Mouse (Mus musculus) forebrain, embryonic 13.5 days (tissue): ENCODE measurements at regions not wholly inside any gene's neighbourhood (a gene's known extent, or its start where the extent isn't known, plus 50 kb on each side); places are given as distances from the start of the nearest gene placed in this dataset.
A peak's percentile ranks its signal among the peaks of the same experiment; 100 is the strongest.

Experiments used
- ATAC-seq: fragments of 200-750 bp; cut with Nextera tagmentation; 2 replicates; pipeline ENCODE4 v1.8.0; 2017
- H3K27ac ChIP-seq: fragments of 300-500 bp; sonication (generic); 2 replicates; pipeline ENCODE4 v1.5.1; 2015; ENCODE audit warnings: inconsistent platforms, mild to moderate bottlenecking, moderate library complexity
- H3K27me3 ChIP-seq: fragments of 300-500 bp; sonication (generic); 2 replicates; pipeline ENCODE4 v1.6.1; 2015; ENCODE audit warnings: mild to moderate bottlenecking, inconsistent platforms
- H3K36me3 ChIP-seq: fragments of 300-500 bp; sonication (generic); 2 replicates; pipeline ENCODE4 v1.6.1; 2015; ENCODE audit warnings: mild to moderate bottlenecking, inconsistent platforms; ENCODE audit not compliant: poor library complexity, severe bottlenecking
- H3K4me1 ChIP-seq: fragments of 300-500 bp; sonication (generic); 2 replicates; pipeline ENCODE4 v1.6.1; 2015; ENCODE audit warnings: inconsistent platforms
- H3K4me2 ChIP-seq: fragments of 300-500 bp; sonication (generic); 2 replicates; pipeline ENCODE4 v1.6.1; 2015; ENCODE audit warnings: inconsistent platforms, mild to moderate bottlenecking, moderate library complexity
- H3K4me3 ChIP-seq: fragments of 300-500 bp; sonication (generic); 2 replicates; pipeline ENCODE4 v1.5.1; 2015; ENCODE audit warnings: mild to moderate bottlenecking, inconsistent platforms
- H3K9ac ChIP-seq: fragments of 300-500 bp; sonication (generic); 2 replicates; pipeline ENCODE4 v1.6.1; 2015; ENCODE audit warnings: mild to moderate bottlenecking, inconsistent platforms
- H3K9me3 ChIP-seq: fragments of 300-500 bp; sonication (generic); replicated peaks from 2 replicates; pipeline ENCODE4 v1.6.1; 2016; ENCODE audit warnings: inconsistent platforms
- WGBS: fragments of 180-500 bp; shearing (Covaris S2); methylation state at CpG from one replicate; pipeline ENCODE4 v1.1.7; 2015; 5-methylcytosine and 5-hydroxymethylcytosine counted together

GRCm38 (mm10) chr19:59590021-59590420 is 131.8 kb downstream of the Emx2 start:
- Histone ChIP-seq H3K9me3 (no peaks in the 10 kb centered on the region), H3K36me3 (no peaks in the 10 kb centered on the region), H3K4me2 (no peak overlapping the region), H3K4me3 (no peak overlapping the region), H3K4me1 (peaks cover 7% of the 10 kb centered on the region), H3K27ac (no peak overlapping the region), H3K27me3 (peaks cover 6% of the 10 kb centered on the region; the same call in 1 of the 2 replicates), H3K9ac (no peak overlapping the region)
- WGBS = 97% methylated on average over 3 of the region's 3 CpGs
- ATAC-seq = no peak

GRCm38 (mm10) chr19:59592060-59592459 is 133.9 kb downstream of the Emx2 start:
- Histone ChIP-seq H3K27me3 (peaks cover 6% of the 10 kb centered on the region; the same call in 1 of the 2 replicates), H3K4me2 (no peak overlapping the region), H3K4me1 (peaks cover 7% of the 10 kb centered on the region), H3K9me3 (no peaks in the 10 kb centered on the region), H3K36me3 (no peaks in the 10 kb centered on the region), H3K4me3 (no peak overlapping the region), H3K9ac (no peak overlapping the region), H3K27ac (no peak overlapping the region)
- 90% methylated on average over 3 of the region's 3 CpGs for WGBS
- no peak for ATAC-seq

- H3K9ac ChIP-seq = no peak overlapping the region
- no peak overlapping the region for H3K4me3 ChIP-seq
- H3K4me1 ChIP-seq = peaks cover 19% of the 10 kb centered on the region
- H3K4me2 ChIP-seq = no peak overlapping the region
- H3K27ac ChIP-seq = no peak overlapping the region
- no peak for ATAC-seq
- no peaks in the 10 kb centered on the region for H3K9me3 ChIP-seq
- no peaks in the 10 kb centered on the region for H3K36me3 ChIP-seq
- WGBS = 38% methylated on average over 6 of the region's 6 CpGs
- peaks cover 13% of the 10 kb centered on the region for H3K27me3 ChIP-seq
Measured at GRCm38 (mm10) chr19:59624288-59624795, 166.2 kb downstream of the Emx2 start.

GRCm38 (mm10) chr19:59627681-59628080 is 169.5 kb downstream of the Emx2 start:
- Histone ChIP-seq H3K4me2 (no peak overlapping the region), H3K36me3 (no peaks in the 10 kb centered on the region), H3K4me3 (no peak overlapping the region), H3K27me3 (peaks cover 13% of the 10 kb centered on the region), H3K9me3 (no peaks in the 10 kb centered on the region), H3K4me1 (peaks cover 22% of the 10 kb centered on the region), H3K9ac (no peak overlapping the region), H3K27ac (no peak overlapping the region)
- no peak for ATAC-seq
- 60% methylated on average over 3 of the region's 3 CpGs for WGBS

GRCm38 (mm10) chr19:59628296-59629160 is 170.4 kb downstream of the Emx2 start:
- H3K27ac ChIP-seq = no peak overlapping the region
- WGBS = 49% methylated on average over 15 of the region's 15 CpGs
- H3K9ac ChIP-seq = no peak overlapping the region
- H3K4me2 ChIP-seq = peak overlapping the region; percentile 9; the same call in 1 of the 2 replicates
- H3K9me3 ChIP-seq = no peaks in the 10 kb centered on the region
- peaks cover 17% of the 10 kb centered on the region for H3K27me3 ChIP-seq
- ATAC-seq = no peak; the same call in 1 of the 2 replicates
- H3K4me1 ChIP-seq = peaks cover 22% of the 10 kb centered on the region
- no peak overlapping the region for H3K4me3 ChIP-seq
- no peaks in the 10 kb centered on the region for H3K36me3 ChIP-seq

- Histone ChIP-seq H3K27me3 (peaks cover 17% of the 10 kb centered on the region), H3K4me3 (no peak overlapping the region), H3K36me3 (no peaks in the 10 kb centered on the region), H3K4me1 (peaks cover 21% of the 10 kb centered on the region), H3K9ac (no peak overlapping the region), H3K9me3 (no peaks in the 10 kb centered on the region), H3K4me2 (no peak overlapping the region), H3K27ac (no peak overlapping the region)
- no peak for ATAC-seq
- 70% methylated on average over 2 of the region's 2 CpGs for WGBS
Measured at GRCm38 (mm10) chr19:59629161-59629445, 170.9 kb downstream of the Emx2 start.

- Histone ChIP-seq H3K4me3 (no peak overlapping the region), H3K4me1 (peaks cover 16% of the 10 kb centered on the region), H3K9ac (no peak overlapping the region), H3K27me3 (peaks cover 17% of the 10 kb centered on the region), H3K4me2 (no peak overlapping the region), H3K9me3 (no peaks in the 10 kb centered on the region), H3K36me3 (no peaks in the 10 kb centered on the region), H3K27ac (no peak overlapping the region)
- no peak for ATAC-seq
- WGBS = 48% methylated on average over 8 of the region's 8 CpGs
Measured at GRCm38 (mm10) chr19:59630095-59630494, 171.9 kb downstream of the Emx2 start.

GRCm38 (mm10) chr19:59630706-59631105 is 172.5 kb downstream of the Emx2 start:
- Histone ChIP-seq H3K4me3 (no peak overlapping the region), H3K36me3 (no peaks in the 10 kb centered on the region), H3K9me3 (no peaks in the 10 kb centered on the region), H3K27me3 (peaks cover 17% of the 10 kb centered on the region), H3K27ac (no peak overlapping the region), H3K9ac (no peak overlapping the region), H3K4me2 (no peak overlapping the region), H3K4me1 (peaks cover 16% of the 10 kb centered on the region)
- 22% methylated on average over 4 of the region's 4 CpGs for WGBS
- no peak for ATAC-seq

- H3K9ac ChIP-seq = no peak overlapping the region
- peaks cover 16% of the 10 kb centered on the region for H3K4me1 ChIP-seq
- no peaks in the 10 kb centered on the region for H3K36me3 ChIP-seq
- no peak overlapping the region for H3K4me2 ChIP-seq
- WGBS = 62% methylated on average over 1 of the region's 1 CpGs
- H3K27ac ChIP-seq = no peak overlapping the region
- H3K4me3 ChIP-seq = no peak overlapping the region
- no peak for ATAC-seq
- peaks cover 15% of the 10 kb centered on the region for H3K27me3 ChIP-seq
- no peaks in the 10 kb centered on the region for H3K9me3 ChIP-seq
Measured at GRCm38 (mm10) chr19:59631541-59631940, 173.4 kb downstream of the Emx2 start.

GRCm38 (mm10) chr19:59636271-59636670 is 178.1 kb downstream of the Emx2 start:
- WGBS = 75% methylated on average over 8 of the region's 8 CpGs
- Histone ChIP-seq H3K36me3 (no peaks in the 10 kb centered on the region), H3K4me1 (peaks cover 4% of the 10 kb centered on the region; the same call in 1 of the 2 replicates), H3K4me3 (no peak overlapping the region), H3K9me3 (no peaks in the 10 kb centered on the region), H3K27me3 (peaks cover 9% of the 10 kb centered on the region; the same call in 1 of the 2 replicates), H3K27ac (no peak overlapping the region), H3K4me2 (no peak overlapping the region), H3K9ac (no peak overlapping the region)
- ATAC-seq = no peak

- Histone ChIP-seq H3K27ac (no peak overlapping the region), H3K36me3 (no peaks in the 10 kb centered on the region), H3K4me1 (peaks cover 20% of the 10 kb centered on the region), H3K4me2 (no peak overlapping the region), H3K9me3 (no peaks in the 10 kb centered on the region), H3K4me3 (no peak overlapping the region), H3K9ac (no peak overlapping the region), H3K27me3 (peaks cover 13% of the 10 kb centered on the region)
- WGBS = 90% methylated on average over 3 of the region's 3 CpGs
- ATAC-seq = no peak
Measured at GRCm38 (mm10) chr19:59642606-59643005, 184.4 kb downstream of the Emx2 start.

GRCm38 (mm10) chr19:59646231-59646630 is 188.1 kb downstream of the Emx2 start:
- peaks cover 26% of the 10 kb centered on the region for H3K4me1 ChIP-seq
- H3K27ac ChIP-seq = 0 out of 2 replicates have a peak overlapping the region, but pooled peaks have one; percentile 14
- H3K9me3 ChIP-seq = no peaks in the 10 kb centered on the region
- peaks cover 10% of the 10 kb centered on the region for H3K27me3 ChIP-seq
- no peaks in the 10 kb centered on the region for H3K36me3 ChIP-seq
- 58% methylated on average over 8 of the region's 8 CpGs for WGBS
- H3K4me3 ChIP-seq = no peak overlapping the region
- H3K9ac ChIP-seq = no peak overlapping the region
- ATAC-seq = peak; percentile 11
- H3K4me2 ChIP-seq = peak overlapping the region; percentile 12; the same call in 1 of the 2 replicates
